Mouse (Mus musculus): ENCODE results near the gene Pgs1.

The Pgs1 gene

DNA sequence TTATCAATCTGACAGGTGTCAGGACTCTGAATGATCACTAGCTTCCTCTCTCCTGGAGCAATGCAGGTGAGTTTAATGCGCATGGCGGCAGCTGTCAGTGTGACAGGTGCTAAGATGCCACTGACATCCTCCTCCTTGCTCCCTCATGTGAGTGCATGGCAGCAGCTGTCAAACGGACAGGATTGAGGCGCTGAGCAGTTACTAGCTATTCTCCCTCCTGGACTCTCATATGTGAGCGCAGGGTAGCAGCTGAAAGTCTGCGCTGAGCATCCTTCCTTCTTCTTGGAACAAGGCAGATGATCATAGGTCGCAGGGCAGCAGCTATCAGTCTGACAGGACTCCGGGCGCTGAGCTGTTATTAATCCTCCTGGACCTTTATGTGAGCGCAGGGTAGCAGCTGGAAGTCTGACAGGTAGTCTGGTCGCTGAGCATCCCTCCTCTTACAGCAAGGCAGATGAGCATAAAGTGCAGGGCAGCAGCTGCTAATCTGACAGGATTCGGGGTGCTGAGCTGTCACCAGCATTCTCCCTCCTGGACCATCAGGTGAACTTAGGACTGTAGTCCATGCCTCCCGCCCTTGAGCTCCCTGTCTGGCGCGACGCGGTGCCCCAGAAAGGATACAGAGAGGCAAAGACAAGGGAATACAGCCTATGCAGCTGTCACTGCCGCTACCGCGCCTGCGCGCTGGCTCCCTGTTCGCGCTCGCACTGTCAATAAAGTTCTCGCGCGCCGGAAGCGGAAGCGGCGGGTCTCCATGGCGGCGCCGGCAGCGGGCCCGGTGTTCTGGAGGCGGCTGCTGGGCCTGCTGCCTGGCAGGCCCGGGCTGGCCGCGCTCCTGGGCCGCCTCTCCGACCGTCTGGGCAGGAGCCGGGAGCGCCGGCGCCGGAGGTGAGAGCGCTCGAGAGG lies at the start of gene Pgs1:
TSS of gene Pgs1 (plus strand) at position 167 of the 906 bp plus-strand sequence.
- peak; percentile 89 for DNase-seq (ENCODE audit: low spot score)

DNA sequence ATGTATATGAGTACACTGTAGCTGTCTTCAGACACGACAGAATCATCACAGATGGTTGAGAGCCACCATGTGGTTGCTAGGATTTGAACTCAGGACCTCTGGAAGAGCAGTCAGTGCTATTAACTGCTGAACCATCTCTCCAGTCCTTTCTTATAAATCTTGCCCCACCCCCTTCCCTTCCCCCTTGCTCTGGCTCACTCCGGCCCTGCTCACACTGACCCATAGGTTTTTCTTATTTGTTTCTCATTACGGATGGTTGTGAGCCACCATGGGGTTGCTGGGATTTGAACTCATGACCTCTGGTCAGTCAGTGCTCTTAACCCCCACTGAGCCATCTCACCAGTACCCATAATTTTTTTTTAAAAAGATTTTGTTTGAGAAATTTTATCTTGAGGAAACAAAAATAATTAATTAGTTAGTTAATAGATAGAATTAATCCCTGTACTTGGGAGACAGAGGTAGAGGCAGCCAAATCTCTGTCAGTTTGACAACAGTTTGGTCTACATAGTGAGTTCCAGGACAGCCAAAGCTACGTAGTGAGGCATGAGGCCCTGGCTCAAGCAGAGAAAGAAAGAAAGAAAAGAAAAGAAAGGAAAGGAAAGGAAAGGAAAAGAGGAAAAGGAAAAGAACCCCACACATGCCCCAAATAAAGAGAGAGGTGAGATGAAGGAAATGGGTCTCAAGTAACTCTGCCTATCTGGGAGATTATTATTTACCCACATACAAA lies 46.9 kb upstream of the Pgs1 start:
- DNase-seq (ENCODE audit: low spot score): no peak

DNA sequence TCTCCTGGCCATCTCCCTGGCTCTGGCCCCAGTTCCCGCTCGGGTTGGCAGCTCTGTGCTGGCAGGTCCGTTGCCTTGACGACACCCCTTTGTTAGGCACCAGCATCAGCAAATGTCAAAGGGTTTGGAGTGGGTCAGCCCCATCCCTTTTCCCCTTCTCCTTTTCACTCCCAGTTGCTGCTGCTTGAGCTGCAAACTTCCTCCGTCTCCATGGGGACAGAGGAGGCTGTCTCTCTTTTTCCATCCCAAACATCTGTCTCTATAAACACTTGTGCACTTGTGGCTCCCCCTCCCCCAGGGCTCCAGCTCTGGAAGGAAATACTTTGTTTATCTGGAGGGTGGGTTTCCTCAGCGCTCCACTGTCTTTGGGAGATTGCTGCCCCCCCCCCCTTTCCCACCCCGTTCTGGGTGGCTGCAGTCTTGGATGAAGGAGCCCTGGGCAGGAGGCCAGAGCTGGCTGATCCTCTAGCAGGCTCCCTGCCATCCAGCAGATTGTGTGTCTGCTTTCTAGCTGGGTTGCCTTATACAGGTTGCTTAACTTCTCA lies 46.3 kb upstream of the Pgs1 start:
- DNase-seq (ENCODE audit: low spot score): peak; percentile 58

DNA sequence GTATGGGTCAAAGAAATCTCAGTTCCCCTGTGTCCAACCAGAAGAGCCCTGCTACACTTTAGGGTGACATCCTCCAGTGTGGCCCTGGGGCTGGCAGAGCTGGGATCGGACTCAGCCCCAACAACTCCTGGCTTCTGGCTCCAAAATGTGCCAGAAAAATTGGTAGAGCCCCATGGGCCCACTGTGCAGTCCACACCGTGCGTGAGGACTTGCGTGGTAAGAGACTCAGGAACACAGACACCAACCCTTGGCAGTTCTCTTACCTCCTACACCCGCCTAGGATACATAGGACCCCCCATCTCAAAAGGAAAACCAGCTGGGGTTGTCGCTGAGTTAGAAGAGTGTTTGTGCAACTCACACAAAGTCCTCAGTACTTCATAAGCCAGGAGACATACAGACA lies 45.2 kb upstream of the Pgs1 start:
- no peak for DNase-seq (ENCODE audit: low spot score)

DNA sequence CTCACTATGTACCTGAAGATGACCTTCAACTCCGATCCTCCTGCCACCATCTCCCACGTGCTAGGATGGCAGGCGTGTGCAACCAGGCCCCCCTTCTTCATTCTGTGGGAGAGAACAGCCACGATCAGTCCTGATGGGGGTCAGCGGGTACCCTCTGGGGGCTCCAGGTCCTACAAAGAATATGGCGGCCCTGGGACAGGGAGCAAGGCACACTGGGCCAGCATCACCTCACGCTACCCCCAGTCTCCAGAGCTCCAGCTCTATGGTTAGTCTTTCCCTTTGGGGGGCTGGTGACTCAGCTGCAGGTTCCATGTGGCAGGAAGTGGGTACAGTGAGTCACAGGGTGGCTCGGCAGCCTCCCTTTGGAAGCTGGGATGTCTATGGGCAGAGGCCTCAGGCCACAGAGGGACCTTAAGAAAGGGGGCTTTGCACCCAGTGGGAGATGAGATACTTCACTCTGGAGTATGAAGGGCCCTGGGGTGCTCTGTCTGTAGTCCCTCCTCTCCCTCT lies 44.7 kb upstream of the Pgs1 start:
- no peak for DNase-seq (ENCODE audit: low spot score)

DNA sequence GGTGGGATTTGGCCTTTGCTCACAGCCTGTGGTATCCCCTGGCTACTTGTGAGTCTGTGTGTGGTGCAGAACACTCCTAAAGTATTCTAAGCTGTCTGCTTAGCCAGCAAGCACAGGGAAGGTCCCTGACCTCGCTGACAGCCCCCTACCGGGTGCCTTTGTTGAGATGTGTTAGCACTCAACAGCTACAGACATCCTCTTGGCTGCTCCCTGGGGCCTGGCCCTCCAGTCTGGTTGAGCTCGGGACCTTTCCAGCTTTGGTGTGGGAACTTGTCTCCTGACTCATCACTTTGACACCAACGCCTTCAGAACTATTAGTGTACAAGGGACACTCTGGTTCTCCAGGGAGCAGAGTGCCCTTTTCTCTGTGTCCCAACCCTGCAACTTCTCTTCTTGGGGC lies 44.2 kb upstream of the Pgs1 start:
- DNase-seq (ENCODE audit: low spot score): no peak

DNA sequence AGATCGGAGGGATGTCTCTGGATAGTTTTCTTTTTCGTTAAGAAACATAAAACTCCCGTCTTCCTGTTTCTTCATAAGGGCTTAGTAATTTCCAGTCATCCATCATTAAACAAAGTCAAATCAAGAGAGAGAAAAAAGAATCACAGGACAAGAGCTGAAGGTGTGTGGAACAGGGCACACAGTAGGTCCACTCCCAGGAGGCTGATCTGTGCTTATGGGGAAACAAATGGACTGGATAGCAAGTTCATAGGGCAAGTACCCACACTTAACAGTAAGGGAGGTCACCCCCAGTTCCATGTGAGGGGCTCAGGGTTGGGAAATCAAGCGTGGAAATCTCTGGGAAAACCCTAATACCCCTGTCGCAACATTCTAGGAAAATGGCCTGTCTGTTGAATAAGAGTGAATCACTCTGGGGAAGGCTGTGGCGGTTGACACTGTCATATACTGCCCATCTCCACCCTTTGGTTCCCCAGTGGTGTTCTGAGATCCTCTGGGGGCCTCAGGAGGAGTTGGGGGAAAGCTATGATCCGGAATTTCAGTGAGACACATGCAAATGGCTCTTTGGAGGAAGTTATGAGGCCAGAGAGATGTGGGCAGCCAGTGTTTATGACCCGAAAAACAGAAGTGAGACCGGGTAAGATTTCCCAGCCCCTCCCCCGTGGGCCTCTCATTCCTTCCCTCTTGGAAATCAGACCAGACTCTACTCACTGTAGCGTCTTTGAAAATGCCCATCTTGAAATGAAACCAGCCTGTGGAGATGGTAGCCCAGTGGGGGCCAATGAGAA lies 39.7 kb upstream of the Pgs1 start:
- no peak for DNase-seq (ENCODE audit: low spot score)

DNA sequence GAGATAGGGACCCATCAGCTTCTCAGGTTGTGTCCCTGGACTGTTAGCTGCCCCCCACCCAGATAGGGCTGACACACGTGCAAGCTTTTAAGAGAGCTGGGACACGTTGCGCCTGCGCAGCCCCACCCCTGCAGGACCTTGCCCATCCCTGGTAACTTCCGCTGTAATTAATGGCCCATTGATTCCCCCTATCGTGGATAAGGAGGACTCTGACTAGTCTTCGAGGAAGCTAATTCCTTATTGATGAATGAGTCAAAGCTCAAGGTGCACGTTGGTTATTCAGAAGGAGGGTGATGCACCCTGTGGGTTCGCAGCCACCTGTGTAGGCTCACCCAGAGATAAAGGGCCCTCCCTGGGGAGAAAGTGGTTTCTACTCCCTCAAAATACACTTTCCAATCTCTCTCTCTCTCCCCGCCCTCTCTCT lies 39.1 kb upstream of the Pgs1 start:
- no peak for DNase-seq (ENCODE audit: low spot score)

DNA sequence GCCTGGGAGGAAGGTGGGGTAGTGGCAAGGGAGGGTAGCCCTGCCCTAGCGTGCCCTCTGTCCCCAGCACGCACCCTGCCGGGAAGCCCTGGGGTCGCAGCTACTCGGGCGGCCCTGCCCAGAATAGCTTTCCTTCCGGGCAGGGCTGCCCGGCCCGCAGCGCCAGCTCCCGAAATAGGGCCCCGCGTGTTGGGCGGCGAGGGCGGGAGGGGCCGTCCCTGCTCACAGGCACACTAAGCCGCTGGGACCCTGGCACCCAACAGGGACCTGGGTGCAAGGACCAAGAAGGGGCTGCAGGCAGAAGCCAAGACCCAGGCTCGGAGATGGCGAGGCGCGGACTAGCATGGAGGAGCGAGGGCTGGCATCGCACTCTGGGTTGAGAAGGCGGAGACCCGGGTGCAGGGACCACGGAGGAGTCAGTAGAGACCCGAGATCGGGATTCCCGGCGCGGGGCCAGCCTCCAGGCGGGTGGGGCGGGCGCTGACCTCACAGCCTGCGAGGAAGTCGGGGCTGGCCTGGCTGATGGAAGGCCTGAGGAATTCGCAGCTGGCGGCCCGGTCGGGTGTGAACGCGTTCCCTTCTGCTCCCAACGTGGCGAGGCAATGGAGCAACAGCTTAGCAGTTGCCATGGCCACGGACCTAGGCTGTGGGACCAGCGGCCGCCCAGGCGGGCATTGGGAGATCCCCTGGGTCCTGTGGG lies 36.5 kb upstream of the Pgs1 start:
- peak; percentile 75 for DNase-seq (ENCODE audit: low spot score)

DNA sequence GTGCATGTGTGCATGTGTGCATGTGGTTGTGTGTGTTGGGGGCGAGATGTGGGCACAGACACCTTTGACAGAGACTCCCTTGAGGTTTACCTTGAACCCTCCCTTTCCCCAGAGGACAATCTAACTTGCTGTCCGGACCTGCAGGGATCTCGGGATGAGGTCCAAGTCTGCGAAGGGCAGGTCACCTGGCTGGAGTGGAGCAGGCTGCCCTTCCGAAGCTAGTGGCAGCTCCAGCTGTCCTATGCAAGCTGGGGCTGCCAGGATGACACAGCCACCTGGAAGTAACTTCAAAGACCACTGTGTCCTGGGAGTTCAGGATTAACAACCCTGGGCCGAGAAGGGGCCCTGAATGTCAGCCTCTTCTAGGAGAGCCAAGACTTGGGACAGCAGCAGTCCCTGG lies 34.7 kb upstream of the Pgs1 start:
- no peak for DNase-seq (ENCODE audit: low spot score)

DNA sequence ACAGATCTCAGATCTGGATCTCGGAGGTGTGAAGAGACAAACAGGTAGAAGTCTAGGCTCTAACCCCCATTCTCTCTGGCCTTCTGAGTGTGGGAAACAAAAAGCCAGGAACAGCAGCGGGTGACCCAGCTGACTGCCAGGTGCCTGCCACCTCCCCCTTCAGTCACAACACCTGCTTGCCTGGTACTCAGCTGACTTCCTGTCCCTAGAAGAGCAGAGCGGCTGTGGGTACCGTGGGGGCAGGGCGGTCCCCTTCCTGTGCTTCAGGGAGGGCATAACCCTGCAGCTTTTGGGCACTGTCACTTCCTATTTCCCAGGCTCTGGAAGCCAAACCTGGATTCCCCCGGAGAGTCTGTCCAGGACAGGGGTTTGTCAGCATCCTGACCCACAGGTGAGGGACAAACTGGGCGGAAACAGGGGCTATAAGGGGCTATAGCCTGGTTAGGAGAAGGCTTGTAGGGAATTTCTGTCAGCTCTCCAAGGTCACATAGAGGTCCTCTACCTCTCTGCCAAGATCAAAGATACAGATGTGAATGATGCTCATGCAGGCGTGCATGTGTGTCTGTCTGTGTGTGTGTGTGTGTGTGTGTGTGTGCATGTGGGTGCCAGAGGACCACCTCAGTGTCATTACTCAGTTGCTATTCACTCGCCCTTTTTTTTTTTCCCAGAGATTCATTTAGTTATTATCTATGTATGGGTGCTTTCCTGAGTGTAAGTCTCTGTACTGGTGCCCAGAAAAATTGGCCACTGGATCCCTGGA lies 33.7 kb upstream of the Pgs1 start:
- DNase-seq (ENCODE audit: low spot score): no peak

DNA sequence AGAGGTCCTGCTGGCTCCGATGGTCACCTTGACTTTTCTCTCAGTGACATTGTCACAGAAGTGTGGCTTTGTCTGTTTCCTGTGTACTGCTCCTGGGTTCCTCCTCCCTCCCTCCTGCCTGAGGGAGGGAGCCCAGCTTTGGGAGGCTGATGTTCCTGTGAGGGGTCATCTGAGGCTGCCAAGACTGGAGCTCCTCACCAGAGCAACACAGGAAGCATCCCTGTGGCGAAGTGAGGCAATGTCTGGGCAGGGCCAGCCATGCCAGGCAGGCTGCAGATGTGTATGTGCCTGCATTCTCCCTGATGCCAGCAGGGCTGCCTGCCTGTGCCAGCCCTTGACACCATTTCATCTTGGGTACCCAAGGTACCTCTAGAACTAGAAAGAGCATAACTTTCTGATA lies 32.0 kb upstream of the Pgs1 start:
- no peak for DNase-seq (ENCODE audit: low spot score)

DNA sequence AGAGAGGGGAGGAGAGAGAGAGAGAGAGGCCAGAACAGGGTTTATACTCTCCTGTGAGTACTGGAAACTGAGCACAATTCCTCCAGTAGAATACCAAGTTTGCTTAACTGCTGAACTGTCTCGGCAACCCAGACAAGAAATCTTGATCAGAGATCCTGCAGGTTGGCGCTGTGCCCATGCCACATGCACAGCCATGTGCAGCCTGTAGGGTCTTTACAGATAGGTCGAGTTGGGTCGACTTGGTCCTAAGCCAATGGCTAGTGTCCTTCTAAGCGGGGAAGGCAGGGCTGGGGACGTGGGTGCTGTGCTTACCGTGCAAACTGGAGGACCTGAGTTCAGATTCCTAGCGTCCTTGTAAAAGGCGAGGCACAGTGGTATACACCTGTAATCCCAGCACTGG lies 31.3 kb upstream of the Pgs1 start:
- DNase-seq (ENCODE audit: low spot score): no peak

DNA sequence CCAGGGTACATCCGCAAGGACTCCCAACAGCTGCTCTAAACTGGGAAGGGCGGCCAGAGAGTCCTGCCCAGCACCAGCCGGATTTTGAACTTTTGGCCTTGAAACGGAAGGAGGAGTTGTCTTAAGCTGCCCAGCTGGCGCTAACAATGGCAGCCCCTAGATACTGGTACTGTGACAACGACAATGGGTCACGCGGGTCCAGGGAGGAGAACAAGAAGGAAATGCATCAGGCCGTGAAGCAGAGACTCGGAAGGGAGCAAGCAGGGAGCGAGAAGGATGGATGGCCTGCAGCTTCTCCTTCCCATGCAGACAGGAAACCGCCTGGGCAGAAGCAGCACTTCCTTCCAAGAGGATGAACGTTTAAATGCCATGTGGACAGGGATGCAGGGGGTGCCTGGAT lies 30.5 kb upstream of the Pgs1 start:
- DNase-seq (ENCODE audit: low spot score): no peak

DNA sequence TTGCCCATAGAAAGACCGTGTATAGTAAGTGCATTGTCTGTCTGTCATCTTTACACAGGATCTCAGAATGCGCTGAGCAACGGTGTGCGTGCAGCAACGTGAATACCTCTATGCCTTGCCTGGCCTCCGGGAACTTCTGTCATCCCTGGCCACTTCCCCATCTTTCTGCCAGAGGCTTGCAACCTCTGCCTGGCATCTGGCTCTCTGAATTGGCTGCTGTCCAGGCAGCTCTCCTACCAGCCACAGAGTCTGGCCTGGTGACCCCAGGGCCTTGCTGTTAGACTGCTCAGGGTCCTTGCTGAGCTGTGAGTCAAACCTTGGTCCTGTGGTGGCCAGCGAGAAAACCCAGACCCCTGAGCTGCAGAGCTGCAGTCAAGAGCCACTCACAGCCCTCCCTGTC lies 27.9 kb upstream of the Pgs1 start:
- DNase-seq (ENCODE audit: low spot score): no peak

DNA sequence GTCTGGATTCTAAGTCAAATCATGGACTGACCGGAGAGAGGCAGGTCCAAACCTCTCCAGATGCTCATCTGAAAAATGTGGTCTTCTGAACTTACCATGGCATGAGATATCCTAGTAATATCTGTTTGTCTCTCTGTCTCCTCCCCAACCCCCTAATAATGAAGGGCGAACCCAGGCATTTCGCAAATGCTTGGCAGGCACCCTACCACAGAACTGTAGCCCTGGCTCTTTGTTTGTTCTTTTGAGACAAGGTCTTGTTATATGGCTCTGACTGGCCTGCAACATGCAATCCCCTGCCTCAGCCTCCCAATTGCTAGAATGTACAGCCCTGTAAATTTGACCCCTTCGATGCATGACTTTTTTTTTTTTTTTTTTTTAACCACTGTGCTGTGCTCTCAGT lies 26.9 kb upstream of the Pgs1 start:
- DNase-seq (ENCODE audit: low spot score): no peak

DNA sequence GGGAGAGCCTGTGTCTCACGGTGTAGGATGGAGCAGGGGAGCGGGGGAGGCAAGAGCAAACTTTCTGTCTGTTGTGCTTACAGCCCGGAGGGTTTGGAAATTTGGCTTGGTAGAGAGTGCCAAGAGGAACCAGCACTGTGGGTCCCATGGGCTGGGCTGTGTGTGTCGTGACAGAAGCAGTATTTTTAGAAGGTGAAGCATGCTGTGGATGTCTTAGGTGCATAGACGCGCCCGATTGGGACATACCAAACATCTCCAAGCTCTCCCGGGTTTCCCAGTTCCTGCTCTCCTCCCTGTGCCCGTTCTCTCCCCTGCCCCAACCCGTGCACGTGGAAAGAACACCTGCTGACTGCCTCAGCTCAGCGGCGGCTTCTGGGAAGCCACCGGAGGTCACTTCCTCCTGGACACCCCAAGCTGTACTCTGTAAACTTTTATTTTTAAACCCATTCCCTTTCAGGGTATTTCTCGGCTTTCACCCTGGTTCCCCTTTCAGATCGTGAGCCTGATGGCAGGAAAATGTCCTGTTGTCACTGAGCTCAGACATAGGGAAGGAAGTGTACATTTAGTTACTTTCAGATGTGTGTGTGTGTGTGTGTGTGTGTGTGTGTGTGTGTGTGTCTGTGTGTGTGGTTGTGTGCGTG lies 26.2 kb upstream of the Pgs1 start:
- DNase-seq (ENCODE audit: low spot score): no peak

DNA sequence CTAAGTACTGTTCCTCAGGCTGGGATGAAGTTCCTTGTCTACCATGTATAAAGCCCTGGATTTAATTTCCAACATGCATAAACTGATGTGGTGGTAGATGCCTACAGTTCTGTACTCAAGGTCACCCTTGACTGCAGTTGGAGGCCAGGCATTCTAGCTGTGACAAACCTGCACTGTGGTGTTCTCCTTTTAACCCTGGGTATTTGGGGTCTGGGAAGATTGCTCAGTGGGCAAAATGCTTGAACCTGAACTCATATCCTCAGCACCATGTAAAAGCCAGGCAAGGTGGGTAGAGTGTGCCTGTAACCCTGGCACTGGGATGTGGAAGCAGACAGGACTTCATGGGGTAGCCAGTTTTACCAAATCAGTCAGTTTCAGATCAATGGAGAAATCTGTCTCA lies 25.5 kb upstream of the Pgs1 start:
- no peak for DNase-seq (ENCODE audit: low spot score)

DNA sequence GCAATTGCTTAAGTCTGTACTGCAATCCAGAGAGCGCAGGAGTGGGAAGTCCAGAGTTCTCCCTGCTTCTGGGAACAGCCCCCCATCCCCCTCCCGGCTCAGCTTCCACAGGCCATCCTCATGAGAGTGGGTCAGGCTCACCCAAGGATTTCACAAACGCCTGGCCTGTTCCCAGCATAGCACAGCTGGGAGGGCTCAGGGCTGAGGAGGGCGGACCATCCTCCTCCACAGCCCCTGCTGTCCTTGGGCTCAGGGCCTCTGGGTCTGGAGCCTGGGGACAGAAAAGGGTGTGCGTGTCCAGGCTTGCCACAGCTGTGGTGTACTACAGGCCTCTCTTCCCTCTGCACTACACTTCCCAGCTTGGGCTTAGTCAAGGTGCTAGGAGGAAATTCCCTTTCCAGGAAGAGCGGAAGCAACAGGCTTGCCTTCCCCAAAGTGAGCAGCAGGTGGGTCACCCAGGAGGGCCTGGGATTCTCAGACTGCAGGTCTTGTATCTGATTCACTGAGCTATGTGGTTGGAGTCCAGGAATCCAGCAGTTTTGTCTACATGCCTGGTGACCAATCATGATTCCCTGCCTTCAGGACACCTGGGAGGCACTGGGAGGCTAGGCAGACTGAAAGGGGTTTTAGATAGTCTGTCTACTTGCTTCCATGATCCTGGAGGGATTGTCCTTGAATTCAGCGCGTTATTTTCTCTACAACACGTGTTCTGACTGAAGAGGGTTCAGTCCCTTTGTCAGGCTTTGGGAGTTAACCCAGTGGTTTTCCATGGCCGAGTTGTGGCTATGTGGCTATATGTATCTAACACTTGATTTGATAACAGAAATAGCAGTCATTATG lies 23.6 kb upstream of the Pgs1 start:
- DNase-seq (ENCODE audit: low spot score): peak; percentile 85

Measured in testis, postnatal 14 days (tissue).